Mouse (Mus musculus) liver, adult 2 months (tissue): ENCODE data around the gene Gse1.

Experiments
- CTCF ChIP-seq: fragments of 200-500 bp; IDR thresholded peaks from 2 replicates; pipeline ENCODE4 v1.5.1; 2011; ENCODE audit warnings: low read depth, low read length, control low read depth
- POLR2A ChIP-seq: fragments of 200-500 bp; IDR thresholded peaks from 2 replicates; pipeline ENCODE4 v1.6.1; 2011; ENCODE audit warnings: low read length, control low read depth; ENCODE audit not compliant: insufficient read depth; ENCODE audit errors: extremely low read depth

DNA sequence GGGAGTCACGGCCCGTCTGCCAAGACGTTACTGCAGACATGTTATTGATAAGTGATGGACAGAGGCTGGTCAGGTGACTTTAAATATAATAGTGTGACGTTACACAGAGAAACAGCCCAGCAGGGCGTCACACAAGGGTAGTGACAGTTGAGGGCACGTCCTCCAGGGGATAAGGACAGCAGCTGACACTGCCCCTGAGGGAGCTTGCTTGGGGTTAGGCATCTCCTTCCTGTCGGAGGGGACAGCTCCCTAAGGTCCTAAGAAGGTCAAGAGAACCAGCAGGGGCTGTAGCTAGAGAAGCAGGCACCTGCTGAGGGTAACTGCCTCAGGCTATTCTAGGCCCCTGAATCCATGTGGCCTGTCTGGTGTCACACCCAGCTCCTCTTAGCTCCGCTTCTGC, 343.3 kb downstream of the Gse1 start:
- TF ChIP-seq CTCF (no peak), POLR2A (no peak)
